Mouse (Mus musculus): ENCODE measurements around the gene Cntnap2.
"Not testable (repeated sequence)": the region's sequence is repeated elsewhere in the genome, so short reads cannot be mapped to it uniquely, and the experiment has no call there.

The Cntnap2 gene

DNA sequence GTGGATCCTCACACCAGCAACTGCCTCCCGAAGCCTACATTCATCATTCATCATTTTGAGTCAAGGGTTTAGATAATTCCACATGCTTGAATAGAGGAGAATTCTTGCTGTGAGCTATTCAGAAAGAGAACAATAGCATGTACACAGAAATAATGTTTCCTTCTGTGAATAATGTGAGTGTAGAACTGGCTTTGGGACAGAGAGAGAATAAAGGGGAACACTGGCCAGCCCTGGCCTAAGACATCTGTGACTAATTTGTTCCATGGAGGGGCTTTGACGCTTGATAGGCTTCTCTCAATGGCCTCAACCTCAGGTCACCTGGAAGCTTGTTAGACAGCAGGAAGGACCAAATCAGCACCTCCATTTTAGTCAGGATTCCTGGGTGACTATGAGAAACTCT is 2215.9 kb downstream of the Cntnap2 start:
- Histone ChIP-seq H3K27me3 (ENCODE audit: control insufficient read depth, insufficient read depth, low read length, poor library complexity, severe bottlenecking) (no peaks in the 10 kb centered on the region), H3K36me3 (ENCODE audit: control insufficient read depth, insufficient read depth, low read length, poor library complexity, severe bottlenecking) (no peaks in the 10 kb centered on the region)
- DNase-seq (ENCODE audit: low read depth, low spot score), result no peak

DNA sequence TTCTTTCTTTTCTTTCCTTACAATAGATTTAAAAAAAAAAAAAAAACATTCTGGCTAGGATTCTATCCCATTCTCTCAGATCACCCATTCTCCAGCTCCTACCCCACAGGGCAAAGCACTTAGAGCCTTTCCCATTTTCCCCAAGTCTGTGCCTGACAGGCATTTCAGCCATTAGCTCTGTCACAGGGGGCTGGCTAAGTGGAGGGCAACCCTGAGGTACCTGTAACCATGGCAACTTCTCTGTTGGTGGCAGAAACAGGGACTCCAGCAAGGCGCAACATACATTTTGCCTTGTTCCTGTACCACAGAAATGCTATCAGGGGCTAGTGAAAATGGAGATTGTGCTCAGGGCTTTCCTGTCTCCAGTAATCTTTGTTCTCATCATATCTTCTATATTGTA is 2220.0 kb downstream of the Cntnap2 start:
- Histone ChIP-seq H3K36me3 (ENCODE audit: control insufficient read depth, insufficient read depth, low read length, poor library complexity, severe bottlenecking) (no peaks in the 10 kb centered on the region), H3K27me3 (ENCODE audit: control insufficient read depth, insufficient read depth, low read length, poor library complexity, severe bottlenecking) (no peaks in the 10 kb centered on the region)
- DNase-seq (ENCODE audit: low read depth, low spot score), result no peak

DNA sequence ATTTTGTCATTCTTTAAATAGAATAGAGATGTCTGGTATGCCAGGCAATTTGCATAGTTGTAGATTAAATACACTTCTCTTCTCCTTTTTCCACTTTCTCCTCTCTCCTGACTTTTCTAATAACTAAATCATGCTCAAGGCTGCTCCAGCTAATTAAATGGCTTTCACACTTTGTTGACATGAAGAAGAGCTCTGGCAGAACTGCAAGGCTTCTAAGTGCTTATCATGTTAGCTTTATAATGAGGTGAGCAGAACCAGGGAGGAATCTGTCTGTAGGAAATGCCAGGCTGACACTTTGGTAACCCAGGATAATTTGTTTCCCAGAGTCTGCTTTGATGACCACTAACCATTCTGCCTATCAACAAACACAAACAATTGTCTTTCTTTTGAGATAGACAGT is 2222.4 kb downstream of the Cntnap2 start:
- Histone ChIP-seq H3K27me3 (ENCODE audit: control insufficient read depth, insufficient read depth, low read length, poor library complexity, severe bottlenecking) (no peaks in the 10 kb centered on the region), H3K36me3 (ENCODE audit: control insufficient read depth, insufficient read depth, low read length, poor library complexity, severe bottlenecking) (no peaks in the 10 kb centered on the region)
- no peak for DNase-seq (ENCODE audit: low read depth, low spot score)

DNA sequence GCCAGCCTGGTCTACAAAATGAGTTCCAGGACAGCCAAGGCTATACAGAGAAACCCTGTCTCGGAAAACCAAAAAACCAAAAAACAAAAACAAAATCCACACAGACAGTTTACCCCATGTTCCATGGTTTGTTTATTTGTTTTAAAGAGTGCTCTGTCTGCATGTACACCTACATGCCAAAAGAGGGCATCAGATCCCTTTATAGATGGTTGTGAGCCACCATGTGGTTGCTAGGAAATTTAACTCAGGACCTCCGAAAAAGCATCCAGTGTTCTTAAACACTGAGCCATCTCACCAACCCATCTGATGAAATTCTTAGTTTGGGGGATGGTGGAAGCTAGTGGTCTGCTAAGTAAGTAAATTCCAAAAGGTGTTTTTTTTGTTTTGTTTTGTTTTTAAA is 2225.6 kb downstream of the Cntnap2 start:
- peak; percentile 6 for DNase-seq (ENCODE audit: low read depth, low spot score)
- Histone ChIP-seq H3K36me3 (ENCODE audit: control insufficient read depth, insufficient read depth, low read length, poor library complexity, severe bottlenecking) (no peaks in the 10 kb centered on the region), H3K27me3 (ENCODE audit: control insufficient read depth, insufficient read depth, low read length, poor library complexity, severe bottlenecking) (no peaks in the 10 kb centered on the region)

DNA sequence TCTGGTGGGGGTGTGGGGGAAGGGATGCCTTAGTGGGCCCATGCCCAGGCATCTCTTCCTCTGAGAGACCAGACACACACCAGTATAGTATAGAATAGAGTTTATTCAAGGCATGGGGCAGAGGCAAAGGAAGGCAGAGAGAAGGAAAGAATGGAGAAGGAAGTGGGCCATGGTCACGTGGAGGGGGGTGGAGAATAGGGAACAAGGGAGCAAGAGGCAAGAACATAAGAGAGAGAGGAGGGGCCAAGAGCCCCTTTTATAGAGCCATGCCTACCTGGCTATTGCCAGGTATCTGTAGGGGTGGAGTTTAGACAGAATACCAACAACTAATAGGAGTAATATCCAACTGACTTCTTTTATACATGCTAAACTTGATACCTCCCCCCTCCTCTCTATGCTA is 2226.6 kb downstream of the Cntnap2 start:
- no peaks in the 10 kb centered on the region for H3K36me3 ChIP-seq (ENCODE audit: control insufficient read depth, insufficient read depth, low read length, poor library complexity, severe bottlenecking)

DNA sequence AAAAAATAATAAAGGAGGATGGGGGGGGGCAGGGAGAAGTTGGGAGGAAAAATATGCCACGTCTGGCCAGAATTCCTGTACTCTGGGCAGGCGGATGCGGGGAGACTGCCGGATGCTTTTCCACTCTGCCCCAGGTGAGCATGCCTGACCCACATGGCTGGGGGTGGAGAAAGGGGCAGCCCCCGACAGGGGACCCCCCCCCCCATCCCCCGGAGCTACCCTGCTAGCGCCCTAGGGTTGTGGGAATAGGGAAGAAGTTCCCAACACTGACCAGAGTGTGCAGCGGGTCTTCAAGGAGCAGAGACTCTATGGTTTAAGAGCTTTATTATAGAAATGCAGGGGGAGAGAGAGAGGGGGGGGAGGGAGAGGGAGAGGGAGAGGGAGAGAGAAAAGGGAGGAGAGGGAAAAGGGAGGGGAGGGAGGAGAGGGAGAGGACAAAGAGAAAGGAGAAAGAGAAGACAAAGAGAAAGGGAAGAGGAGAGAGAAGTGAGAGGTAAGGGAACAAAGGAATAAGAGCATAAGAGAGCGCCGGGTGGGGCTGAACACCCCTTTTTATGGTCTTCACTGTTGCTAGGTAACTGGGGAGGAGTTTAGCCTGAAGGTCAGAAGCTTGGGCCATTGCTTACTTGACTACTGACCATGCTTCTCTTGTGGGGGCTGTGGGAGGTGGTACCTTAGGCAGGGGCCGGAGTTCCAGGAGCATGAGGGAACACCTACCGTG is 2227.2 kb downstream of the Cntnap2 start:
- not testable (repeated sequence) for H3K27me3 ChIP-seq (ENCODE audit: control insufficient read depth, insufficient read depth, low read length, poor library complexity, severe bottlenecking); DNase-seq (ENCODE audit: low read depth, low spot score); H3K36me3 ChIP-seq (ENCODE audit: control insufficient read depth, insufficient read depth, low read length, poor library complexity, severe bottlenecking)

More for the DNA sequence above, 2226.6 kb downstream of the Cntnap2 start:
- no peak for DNase-seq (ENCODE audit: low read depth, low spot score)
- H3K27me3 ChIP-seq (ENCODE audit: control insufficient read depth, insufficient read depth, low read length, poor library complexity, severe bottlenecking), result no peaks in the 10 kb centered on the region

DNA sequence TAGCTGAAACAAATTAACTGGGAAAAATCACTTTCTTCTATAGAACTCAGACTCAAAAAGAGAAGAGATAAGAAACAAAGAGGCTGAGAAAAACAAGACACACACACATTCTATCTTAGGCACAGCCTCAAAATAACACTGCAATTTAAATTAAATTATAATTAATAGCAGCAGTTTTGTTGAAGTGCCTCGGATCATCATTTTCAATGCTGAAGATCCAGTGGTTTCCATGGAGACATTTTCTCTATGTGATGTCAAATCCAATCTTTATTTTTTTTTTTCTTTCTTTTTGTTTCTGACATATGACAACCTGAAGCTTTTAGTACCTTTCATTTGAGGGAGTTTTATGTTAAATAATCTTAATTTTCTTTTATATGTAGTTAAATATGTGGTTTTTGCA is 2228.6 kb downstream of the Cntnap2 start:
- no peak for DNase-seq (ENCODE audit: low read depth, low spot score)
- Histone ChIP-seq H3K27me3 (ENCODE audit: control insufficient read depth, insufficient read depth, low read length, poor library complexity, severe bottlenecking) (no peaks in the 10 kb centered on the region), H3K36me3 (ENCODE audit: control insufficient read depth, insufficient read depth, low read length, poor library complexity, severe bottlenecking) (no peaks in the 10 kb centered on the region)

DNA sequence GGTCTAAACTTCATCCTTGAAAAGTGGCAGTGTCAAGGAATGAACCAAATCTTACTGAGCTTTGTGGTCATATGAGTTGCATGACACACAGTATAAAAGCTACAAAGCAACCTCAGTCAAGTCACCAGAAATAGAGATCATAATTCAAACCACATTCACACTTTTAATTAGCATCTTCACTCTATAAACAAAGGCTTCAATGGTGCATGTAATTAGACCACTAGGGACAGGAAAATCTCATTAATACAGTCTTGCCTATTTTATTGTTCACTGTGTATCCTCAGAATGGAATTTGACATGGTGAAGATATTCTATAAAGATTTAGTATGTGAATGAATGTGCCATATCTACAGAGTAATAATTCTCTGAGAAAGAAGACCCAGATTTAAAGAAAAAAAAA is 2232.8 kb downstream of the Cntnap2 start:
- DNase-seq (ENCODE audit: low read depth, low spot score), result no peak
- no peaks in the 10 kb centered on the region for H3K36me3 ChIP-seq (ENCODE audit: control insufficient read depth, insufficient read depth, low read length, poor library complexity, severe bottlenecking)
- no peaks in the 10 kb centered on the region for H3K27me3 ChIP-seq (ENCODE audit: control insufficient read depth, insufficient read depth, low read length, poor library complexity, severe bottlenecking)

DNA sequence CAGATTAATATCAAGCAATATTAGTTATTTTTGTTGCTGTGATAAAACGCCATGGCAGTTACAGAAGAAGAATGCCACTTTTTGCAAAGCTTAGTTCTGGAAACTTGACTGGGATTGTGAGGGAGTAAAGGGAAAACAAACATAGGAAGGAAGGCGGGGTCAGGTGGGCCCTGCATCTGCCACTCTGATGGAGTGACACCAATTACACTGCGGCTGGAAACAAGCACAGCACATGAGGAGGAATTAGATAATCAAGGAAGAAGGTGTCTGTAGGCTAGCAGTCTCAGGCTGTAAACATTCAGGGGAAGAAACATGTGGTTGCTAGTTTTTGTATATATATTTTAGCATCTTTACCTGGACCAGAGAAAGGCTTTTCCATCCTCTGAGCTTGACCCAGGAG is 2233.3 kb downstream of the Cntnap2 start:
- DNase-seq (ENCODE audit: low read depth, low spot score), result no peak
- Histone ChIP-seq H3K27me3 (ENCODE audit: control insufficient read depth, insufficient read depth, low read length, poor library complexity, severe bottlenecking) (no peaks in the 10 kb centered on the region), H3K36me3 (ENCODE audit: control insufficient read depth, insufficient read depth, low read length, poor library complexity, severe bottlenecking) (no peaks in the 10 kb centered on the region)

DNA sequence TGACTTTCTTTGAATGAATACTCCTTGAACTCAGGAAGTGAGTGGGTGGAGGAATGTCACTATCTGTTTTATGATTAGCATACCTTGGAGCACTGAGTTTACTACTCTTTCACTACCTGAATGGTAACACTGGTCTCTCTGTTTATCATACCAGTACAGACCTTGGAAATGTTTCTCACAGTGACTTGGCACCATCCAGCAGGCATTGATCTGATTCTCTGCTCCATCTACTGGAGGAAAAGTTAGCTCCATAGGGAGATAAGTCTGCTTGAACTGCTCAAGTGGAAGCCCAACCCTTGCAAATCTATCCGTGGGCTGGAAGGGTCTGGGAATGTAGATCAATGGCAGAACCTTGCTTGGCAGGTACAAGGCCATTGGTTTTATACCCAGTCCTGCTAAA is 2235.3 kb downstream of the Cntnap2 start:
- H3K36me3 ChIP-seq (ENCODE audit: control insufficient read depth, insufficient read depth, low read length, poor library complexity, severe bottlenecking), result no peaks in the 10 kb centered on the region
- DNase-seq (ENCODE audit: low read depth, low spot score), result no peak
- no peaks in the 10 kb centered on the region for H3K27me3 ChIP-seq (ENCODE audit: control insufficient read depth, insufficient read depth, low read length, poor library complexity, severe bottlenecking)

DNA sequence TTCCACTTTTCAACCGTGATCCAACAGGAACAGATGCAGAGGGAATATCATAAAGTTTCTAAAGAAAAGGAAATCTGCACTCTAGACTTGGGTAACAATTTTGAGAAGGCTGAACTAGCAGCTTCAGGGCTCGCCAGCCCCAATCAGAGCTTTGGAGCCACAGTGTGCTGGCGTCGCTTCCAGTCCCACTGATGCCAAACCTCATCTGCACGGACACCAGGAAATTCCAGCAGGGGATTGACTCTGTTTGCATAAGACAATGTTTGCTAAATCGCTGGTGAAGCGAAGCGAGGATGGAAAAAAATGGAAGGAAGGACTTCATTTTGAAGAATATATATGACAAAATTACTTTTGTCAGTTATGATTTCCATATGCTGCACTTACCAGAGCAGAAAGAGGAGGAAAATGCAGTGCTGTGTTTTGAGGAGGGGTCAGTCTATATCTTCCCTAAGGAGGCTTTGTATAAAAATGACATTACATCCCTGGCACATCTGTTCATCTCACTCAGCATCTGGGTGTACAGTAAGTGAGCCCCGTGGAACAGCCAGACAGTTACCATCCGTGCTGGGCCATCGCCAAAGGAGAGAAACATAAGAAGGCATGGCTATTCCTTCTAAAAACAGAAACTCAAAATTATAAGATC is 2245.8 kb downstream of the Cntnap2 start:
- Histone ChIP-seq H3K36me3 (ENCODE audit: control insufficient read depth, insufficient read depth, low read length, poor library complexity, severe bottlenecking) (no peaks in the 10 kb centered on the region), H3K27me3 (ENCODE audit: control insufficient read depth, insufficient read depth, low read length, poor library complexity, severe bottlenecking) (no peaks in the 10 kb centered on the region)
- no peak for DNase-seq (ENCODE audit: low read depth, low spot score)

DNA sequence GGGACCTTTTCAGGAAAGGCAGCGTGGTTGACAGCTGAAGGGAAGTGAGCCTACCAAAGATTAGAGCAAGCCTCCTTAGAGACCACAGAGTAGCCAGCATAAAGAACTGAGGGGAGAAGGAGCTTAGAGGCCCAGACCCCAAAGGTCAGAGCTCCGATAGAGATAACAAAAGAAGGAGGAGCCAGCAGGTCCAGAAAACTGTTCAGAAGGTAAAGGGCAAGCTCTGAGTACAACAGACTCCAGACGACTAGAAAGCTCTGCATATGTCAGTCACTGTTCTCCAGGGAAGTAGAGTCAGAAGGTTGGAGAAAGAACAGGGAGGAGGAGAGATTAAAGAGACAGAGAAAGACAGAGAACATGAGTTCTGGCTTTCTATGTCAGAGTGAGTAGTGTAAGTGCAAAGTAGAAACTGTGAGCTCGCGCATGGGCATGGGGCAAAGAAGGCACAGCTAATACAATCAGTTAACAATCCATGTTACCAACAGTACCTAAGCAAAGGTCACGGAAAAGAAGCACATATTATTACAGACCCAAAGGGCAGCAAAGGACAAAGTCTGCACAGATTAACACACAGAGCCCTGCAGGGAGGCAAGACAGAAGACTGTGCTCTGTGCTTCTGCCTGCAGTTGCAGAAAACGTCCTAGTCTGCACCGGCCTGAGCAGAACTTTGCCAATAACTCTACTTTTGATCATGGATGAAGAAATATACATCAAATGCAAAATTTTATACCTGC is 2247.1 kb downstream of the Cntnap2 start:
- Histone ChIP-seq H3K36me3 (ENCODE audit: control insufficient read depth, insufficient read depth, low read length, poor library complexity, severe bottlenecking) (no peaks in the 10 kb centered on the region), H3K27me3 (ENCODE audit: control insufficient read depth, insufficient read depth, low read length, poor library complexity, severe bottlenecking) (no peaks in the 10 kb centered on the region)
- DNase-seq (ENCODE audit: low read depth, low spot score), result no peak

DNA sequence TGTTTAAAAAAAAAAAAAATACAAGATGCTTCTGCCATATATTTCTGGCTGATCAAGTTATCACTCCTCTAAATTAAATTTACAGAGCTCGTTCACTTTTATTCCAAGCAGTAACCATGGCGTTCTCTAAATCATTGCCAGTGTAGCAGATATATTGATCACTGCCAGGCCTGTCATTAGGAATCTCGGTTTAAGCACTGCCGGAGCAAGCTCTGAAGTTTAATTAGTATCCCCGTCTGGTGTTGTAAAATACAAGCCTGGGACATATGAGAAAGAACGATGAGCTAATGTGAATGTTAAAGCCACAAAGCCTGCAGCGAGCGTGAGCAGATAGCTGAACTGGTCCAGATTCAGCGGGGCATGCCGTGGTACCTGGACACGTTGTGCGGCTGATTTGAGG is 2247.8 kb downstream of the Cntnap2 start:
- DNase-seq (ENCODE audit: low read depth, low spot score), result no peak
- Histone ChIP-seq H3K27me3 (ENCODE audit: control insufficient read depth, insufficient read depth, low read length, poor library complexity, severe bottlenecking) (no peaks in the 10 kb centered on the region), H3K36me3 (ENCODE audit: control insufficient read depth, insufficient read depth, low read length, poor library complexity, severe bottlenecking) (no peaks in the 10 kb centered on the region)

DNA sequence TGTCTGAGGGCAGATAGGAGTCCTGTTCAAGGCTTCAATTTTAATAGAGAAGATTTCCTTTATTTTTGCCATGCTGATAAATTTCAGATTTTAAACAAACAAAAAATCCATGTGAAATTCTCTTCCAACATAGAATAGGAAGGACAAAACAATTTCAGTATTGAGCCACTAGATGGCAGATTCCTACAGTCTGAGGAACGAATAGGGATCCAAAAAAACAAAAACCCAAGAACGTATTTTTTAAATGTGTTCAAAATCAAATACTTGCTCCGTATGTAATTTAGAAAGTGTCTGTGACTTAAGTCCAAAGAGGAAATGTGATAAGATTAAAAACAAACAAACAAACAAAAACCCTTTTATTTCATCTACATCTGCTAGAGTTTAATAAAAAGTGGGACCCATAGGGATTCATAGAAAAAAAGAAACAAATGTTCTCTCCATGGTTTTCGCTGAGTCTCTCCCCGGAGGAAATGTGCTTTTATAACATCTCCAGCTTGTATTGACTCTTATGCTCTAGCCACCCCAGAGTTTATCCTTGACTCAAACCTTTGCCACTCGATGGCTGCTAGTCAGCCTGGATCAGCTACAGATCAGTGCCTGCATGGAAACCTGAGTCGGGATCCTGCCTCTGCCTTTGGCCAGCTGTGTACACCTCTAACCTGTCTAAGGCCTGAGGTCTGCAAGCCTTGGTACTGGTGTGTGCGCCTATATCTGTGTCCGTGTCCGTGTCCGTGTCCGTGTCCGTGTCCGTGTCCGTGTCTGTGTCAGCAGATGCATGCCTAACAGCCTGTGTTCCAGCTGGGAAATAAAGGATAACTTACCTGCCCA is 2255.6 kb downstream of the Cntnap2 start:
- no peaks in the 10 kb centered on the region for H3K36me3 ChIP-seq (ENCODE audit: control insufficient read depth, insufficient read depth, low read length, poor library complexity, severe bottlenecking)
- DNase-seq (ENCODE audit: low read depth, low spot score), result peak; percentile 70
- H3K27me3 ChIP-seq (ENCODE audit: control insufficient read depth, insufficient read depth, low read length, poor library complexity, severe bottlenecking), result no peaks in the 10 kb centered on the region

DNA sequence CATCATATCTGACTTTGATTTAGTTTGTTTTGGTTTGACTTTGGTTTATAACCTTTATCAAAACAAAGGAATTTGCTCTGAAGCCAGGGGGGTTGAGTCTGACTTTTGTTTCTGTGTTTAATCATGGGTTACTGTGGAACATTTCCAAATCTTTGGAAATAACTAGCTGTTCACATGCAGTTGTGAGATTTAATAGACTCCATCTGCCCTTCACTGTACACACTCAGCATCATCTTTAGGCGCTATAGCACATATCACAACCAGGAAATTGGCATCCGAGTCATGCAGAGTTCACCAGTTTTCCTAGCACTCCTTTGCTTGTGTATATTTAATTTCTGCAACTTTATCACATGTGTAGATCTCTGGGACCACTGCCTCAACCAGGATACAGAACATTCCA is 2256.3 kb downstream of the Cntnap2 start:
- no peak for DNase-seq (ENCODE audit: low read depth, low spot score)
- no peaks in the 10 kb centered on the region for H3K36me3 ChIP-seq (ENCODE audit: control insufficient read depth, insufficient read depth, low read length, poor library complexity, severe bottlenecking)
- H3K27me3 ChIP-seq (ENCODE audit: control insufficient read depth, insufficient read depth, low read length, poor library complexity, severe bottlenecking), result no peaks in the 10 kb centered on the region

Measured in splenic B cell, adult 2 months (primary cell).